In genomic region chr4:132353481-132353885, GRCm38 (mm10) we compare ENCODE assay signal across 8 mouse cellular contexts. TPM values are rescaled to one million over a fixed set of nuclear protein-coding genes. Genes with fewer than 3 reads are reported as not detected.
A peak's percentile ranks its signal among the peaks of the same experiment; 100 is the strongest.
DNase-seq lines count a peak whose midpoint lies in the region; ATAC-seq lines count a peak whose summit lies in the region.

Rcc1 (minus strand) TSS chr4:132353605.

- peaks cover 18% of the 10 kb centered on the region for H3K4me1 ChIP-seq in hindbrain, embryonic 12.5 days

- no peaks in the 10 kb centered on the region for H3K9me3 ChIP-seq in hindbrain, embryonic 12.5 days (replicated peaks)

- H3K36me3 ChIP-seq in hindbrain, embryonic 12.5 days = peaks cover 30% of the 10 kb centered on the region

- H3K27ac ChIP-seq in hindbrain, embryonic 12.5 days = peak within 1 kb of the TSS; percentile 93

- peak within 1 kb of the TSS; percentile 73 for H3K4me3 ChIP-seq in hindbrain, embryonic 12.5 days

- ATAC-seq in hindbrain, embryonic 12.5 days (ENCODE audit: low FRiP score) = peak; percentile 88

- under 1% methylated on average over 31 of the region's 31 CpGs for WGBS in hindbrain, embryonic 12.5 days

- DNase-seq in Muller cell, postnatal 12 days (ENCODE audit: inconsistent ontology term) = peak; percentile 90
- DNase-seq in cerebellum, adult 9-11 months = peak; percentile 86
- peak; percentile 80 to 93 for DNase-seq in frontal cortex, adult 2 months (ENCODE audit: extremely low spot score in 1 of 2, low spot score in 1 of 2)
- DNase-seq in layer of hippocampus, postnatal 14 days (ENCODE audit: low spot score in 2 of 2) = peak; percentile 78 to 92
- DNase-seq in lung, postnatal 14 days = peak; percentile 91
- DNase-seq in retina, adult 2 months (ENCODE audit: low read depth, low spot score) = peak; percentile 74
- peak; percentile 94 for DNase-seq in thymus, postnatal 36 days

- no peaks in the 10 kb centered on the region for H3K27me3 ChIP-seq in hindbrain, embryonic 12.5 days

- peak within 1 kb of the TSS; percentile 88 for H3K9ac ChIP-seq in hindbrain, embryonic 12.5 days

- peak within 1 kb of the TSS; percentile 85 for H3K4me2 ChIP-seq in hindbrain, embryonic 12.5 days (replicated peaks)

RNA-seq across cellular contexts. Expression of gene Rcc1, which starts in this region (rescaled TPM):
- 9.5 and 11.1 TPM in 2 replicates for polyA plus RNA-seq in frontal cortex, adult 2 months (2012; rRNA removed)
- 65.8 and 67.5 TPM in 2 replicates for polyA plus RNA-seq in hindbrain, embryonic 12.5 days (2016; fragmentation: Nextera tagmentation; extraction: Ambion mirVana)
- total RNA-seq in layer of hippocampus, postnatal 14 days (2021) = 10 to 100 TPM; 12.5 to 13.0 TPM

Comparison
In these comparisons a context has a peak if more than half of its experiments do, and no peak if none do; other contexts are left out.
1. Peak in every context shown above with its lines: DNase-seq, ATAC-seq, H3K4me3 ChIP-seq and H3K27ac ChIP-seq.